Mouse (Mus musculus): Measurements from ENCODE around the gene Spib.

The Spib gene

DNA sequence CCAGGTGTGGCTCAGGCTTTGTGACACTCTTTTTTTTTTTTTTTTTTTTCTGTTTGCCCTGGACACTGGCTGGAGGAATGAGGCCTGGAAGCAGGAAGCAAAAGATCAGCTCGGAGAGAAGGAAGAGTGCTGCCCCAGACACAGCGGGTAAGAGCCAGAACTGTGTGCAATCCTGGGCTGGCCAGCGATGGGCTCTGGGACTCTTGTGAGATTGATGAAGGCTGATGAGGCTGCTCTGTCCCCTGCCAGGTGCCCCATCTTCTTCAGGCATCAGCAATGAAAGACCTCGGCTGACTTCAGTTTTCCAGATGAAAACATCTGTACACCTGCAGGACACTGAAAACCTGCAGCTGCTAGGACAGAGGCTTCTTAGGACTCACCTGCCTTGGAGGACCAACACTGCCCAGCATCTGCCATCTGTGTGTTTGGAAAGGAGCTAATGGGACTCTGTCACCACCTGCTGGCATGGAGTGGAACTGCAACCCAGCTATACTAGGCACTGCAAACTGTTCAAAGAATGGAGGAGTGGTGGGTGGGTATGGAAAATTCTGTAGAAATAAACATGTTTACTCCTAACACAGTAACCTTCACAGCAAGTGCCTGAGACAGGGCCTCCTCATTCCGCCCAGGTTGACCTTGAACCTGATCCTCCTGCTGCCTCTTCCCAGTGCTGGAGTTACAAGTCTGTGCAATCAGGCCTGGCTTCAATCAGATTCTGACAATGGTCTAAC, 46.9 kb downstream of the Spib start:
- DNase-seq: peak; percentile 90

- no peak for DNase-seq
Measured at GRCm38 (mm10) chr7:44484109-44484508, 47.8 kb downstream of the Spib start.

- DNase-seq: no peak
Measured at GRCm38 (mm10) chr7:44482836-44483435, 48.9 kb downstream of the Spib start.

Data from cerebellum, adult 9-10 months (tissue).